Mouse (Mus musculus) E14TG2a.4 (cell line): ENCODE results near the gene Rorc.

Source experiments
- CTCF ChIP-seq: conservative IDR thresholded peaks from 2 replicates; pipeline ENCODE4 v1.5.1; 2014; ENCODE audit warnings: low read length
- NANOG ChIP-seq: IDR thresholded peaks from 2 replicates; pipeline ENCODE4 v1.6.1; 2014; ENCODE audit warnings: borderline replicate concordance, low read length, mixed read lengths

GRCm38 (mm10) chr3:94375861-94376260 is 3.3 kb downstream of the Rorc start:
- TF ChIP-seq CTCF, result no peak
- TF ChIP-seq NANOG, result no peak
